Mouse (Mus musculus) CD4-positive, CD25-positive, alpha-beta regulatory T cell, adult 9 weeks (primary cell): Measurements from ENCODE around the gene Ube2dnl2. TPM values are rescaled to one million over a fixed set of nuclear protein-coding genes. Genes with fewer than 3 reads are reported as not detected.

Experiments
- polyA plus RNA-seq: library from polyadenylated mRNA; unstranded; fragments of 100-300 nt; shearing (Covaris generic); gene quantifications from one replicate; pipeline ENCODE4 v1.2.1, GENCODE M21; 2017

The Ube2dnl2 gene
- polyA plus RNA-seq: not detected

DNA sequence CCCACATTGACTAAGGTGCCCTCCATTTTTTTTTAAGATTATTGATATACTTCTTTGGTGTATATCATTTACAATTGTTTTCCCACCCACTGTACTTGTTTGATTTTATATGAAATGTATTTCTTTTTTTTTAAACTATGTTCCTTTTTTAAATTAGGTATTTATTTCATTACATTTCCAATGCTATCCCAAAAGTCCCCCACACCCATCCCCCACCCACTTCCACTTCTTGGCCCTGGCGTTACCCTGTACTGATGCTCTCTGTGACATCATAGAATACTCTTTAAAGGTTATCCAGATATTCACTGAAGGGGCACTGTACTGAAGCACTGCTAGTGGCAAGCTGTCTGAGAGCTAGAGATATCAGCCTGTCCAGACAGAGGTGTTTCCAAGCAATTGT lies at the start of gene Ube2dnl2:
TSS of gene Ube2dnl2 (plus strand) at position 301 of the 400 bp plus-strand sequence.

GRCm38 (mm10) chrX:114904712-114905111 lies 2.7 kb upstream of the Ube2dnl2 start, which contains the start of gene Ube2dnl1:
Ube2dnl1 (plus strand) TSS chrX:114905012.

Other genes with a start within 250 kb of the Ube2dnl2 start
- gene Ube2dnl1, start 2.6 kb upstream of the Ube2dnl2 start, polyA plus RNA-seq: not detected